Mouse (Mus musculus) stomach, embryonic 16.5 days (tissue): ENCODE data around the gene Slc9a8. TPM values are rescaled to one million over a fixed set of nuclear protein-coding genes. Genes with fewer than 3 reads are reported as not detected.
A peak's percentile ranks its signal among the peaks of the same experiment; 100 is the strongest.

Experiments
- ATAC-seq: fragments of 200-750 bp; cut with Nextera tagmentation; 2 replicates; pipeline ENCODE4 v1.8.0; 2017; ENCODE audit warnings: moderate number of reproducible peaks, moderate TSS enrichment; ENCODE audit not compliant: insufficient read depth, low FRiP score
- H3K27ac ChIP-seq: fragments of 300-500 bp; sonication (generic); 2 replicates; pipeline ENCODE4 v1.5.1; 2014; ENCODE audit warnings: low read length
- H3K27me3 ChIP-seq: fragments of 300-500 bp; sonication (generic); 2 replicates; pipeline ENCODE4 v1.6.1; 2014; ENCODE audit warnings: low read length, control low read depth, mixed read lengths; ENCODE audit not compliant: control insufficient read depth, insufficient read depth
- H3K36me3 ChIP-seq: fragments of 300-500 bp; sonication (generic); 2 replicates; pipeline ENCODE4 v1.6.1; 2014; ENCODE audit warnings: low read length; ENCODE audit not compliant: control insufficient read depth, insufficient read depth
- H3K4me1 ChIP-seq: fragments of 300-500 bp; sonication (generic); 2 replicates; pipeline ENCODE4 v1.6.1; 2014; ENCODE audit warnings: low read length, control low read depth, mixed read lengths; ENCODE audit not compliant: control insufficient read depth, insufficient read depth
- H3K4me2 ChIP-seq: fragments of 300-500 bp; sonication (generic); 2 replicates; pipeline ENCODE4 v1.6.1; 2014; ENCODE audit warnings: low read depth, low read length, mixed read lengths
- H3K4me3 ChIP-seq: fragments of 300-500 bp; sonication (generic); replicated peaks from 2 replicates; pipeline ENCODE4 v1.5.1; 2014; ENCODE audit warnings: mild to moderate bottlenecking, low read length
- H3K9ac ChIP-seq: fragments of 300-500 bp; sonication (generic); 2 replicates; pipeline ENCODE4 v1.6.1; 2014; ENCODE audit warnings: low read length
- H3K9me3 ChIP-seq: fragments of 300-500 bp; sonication (generic); replicated peaks from 2 replicates; pipeline ENCODE4 v1.6.1; 2016; ENCODE audit warnings: low read length, control low read depth; ENCODE audit not compliant: control insufficient read depth
- WGBS: fragments of 180-500 bp; shearing (Covaris S2); extraction: QIAGEN DNeasy Blood & Tissue Kit; methylation state at CpG from one replicate; pipeline ENCODE4 v1.1.7; 2014; 5-methylcytosine and 5-hydroxymethylcytosine counted together
- polyA plus RNA-seq: library from polyadenylated mRNA; unstranded; fragments of >200 nt; fragmentation: Nextera tagmentation; extraction: Ambion mirVana; gene quantifications from 2 replicates; pipeline ENCODE4 v1.2.1, GENCODE M21; 2015

Gene Slc9a8
- polyA plus RNA-seq, 1 experiment from 2014 or later, result 21.5 TPM

DNA sequence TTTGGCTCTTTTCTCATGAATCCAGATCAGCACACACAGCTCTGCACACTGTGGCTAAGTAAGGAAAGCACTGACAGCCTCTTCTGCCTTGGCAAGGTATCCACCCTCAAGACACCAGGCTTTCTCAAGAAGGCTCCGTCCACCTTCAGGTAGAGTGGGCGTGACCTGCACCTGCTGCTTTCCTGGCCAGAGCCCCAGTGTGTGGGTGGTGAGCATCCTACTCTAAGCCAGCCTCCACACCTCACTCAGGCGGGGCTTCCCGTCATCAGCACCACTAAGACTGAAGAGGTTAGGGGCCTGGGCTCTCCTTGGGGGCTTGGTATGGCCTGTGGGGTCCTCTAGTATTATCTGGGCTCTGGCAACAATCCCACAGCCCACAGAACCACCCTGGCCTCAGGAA is 65.1 kb downstream of the Slc9a8 start:
- Histone ChIP-seq H3K4me3 (no peak overlapping the region), H3K4me2 (no peak overlapping the region), H3K36me3 (peaks cover 5% of the 10 kb centered on the region; the same call in 1 of the 2 replicates), H3K9ac (peak overlapping the region; percentile 21; the same call in 1 of the 2 replicates), H3K27ac (no peak overlapping the region), H3K9me3 (no peaks in the 10 kb centered on the region), H3K4me1 (peaks cover 8% of the 10 kb centered on the region), H3K27me3 (no peaks in the 10 kb centered on the region)
- no peak for ATAC-seq
- 76% methylated on average over 4 of the region's 4 CpGs for WGBS

DNA sequence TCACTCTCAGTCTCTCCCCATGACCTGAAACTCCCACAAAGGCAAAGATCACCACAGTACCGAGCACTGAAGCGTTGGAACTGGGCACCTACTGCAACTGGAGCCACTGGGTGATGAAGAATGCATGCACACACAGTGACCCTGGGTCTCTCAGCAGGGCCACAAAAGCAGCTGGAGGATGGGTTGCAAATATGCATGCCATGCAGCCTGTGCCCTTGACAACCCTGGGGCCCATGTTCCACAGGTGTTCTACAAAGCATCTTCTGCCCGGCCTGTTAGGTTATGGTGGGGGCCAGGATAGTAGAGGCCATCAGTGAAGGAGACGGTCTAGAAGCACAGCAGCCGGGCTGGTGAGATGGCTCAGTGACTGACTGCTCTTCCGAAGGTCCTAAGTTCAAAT is 66.0 kb downstream of the Slc9a8 start:
- 90% methylated on average over 6 of the region's 6 CpGs for WGBS

DNA sequence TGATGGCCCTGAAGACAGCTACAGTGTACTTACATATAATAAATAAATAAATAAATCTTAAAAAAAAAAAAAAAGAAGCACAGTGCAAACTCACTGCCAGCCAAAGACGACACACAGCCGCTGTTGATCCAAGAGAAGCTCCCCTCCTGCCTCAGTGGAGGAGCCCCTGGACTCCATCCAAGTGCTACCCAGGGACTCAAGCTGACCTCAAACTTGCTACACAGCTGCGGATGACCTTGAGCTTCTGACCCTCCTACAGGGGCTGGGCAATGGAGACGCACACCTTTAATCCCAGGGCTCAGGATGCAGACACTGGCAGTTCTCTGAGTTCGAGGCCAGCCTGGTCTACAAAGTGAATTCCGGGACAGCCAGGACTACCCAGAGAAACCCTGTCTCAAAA is 66.5 kb downstream of the Slc9a8 start:
- Histone ChIP-seq H3K27me3 (no peaks in the 10 kb centered on the region), H3K4me3 (no peak overlapping the region), H3K4me2 (no peak overlapping the region), H3K36me3 (0 out of 2 replicates have a peak, but pooled peaks cover 1% of the 10 kb centered on the region), H3K9me3 (no peaks in the 10 kb centered on the region), H3K27ac (no peak overlapping the region), H3K4me1 (peaks cover 13% of the 10 kb centered on the region), H3K9ac (no peak overlapping the region)
- 81% methylated on average over 6 of the region's 6 CpGs for WGBS
- no peak for ATAC-seq

More for the DNA sequence above, 66.0 kb downstream of the Slc9a8 start:
- ATAC-seq, result no peak
- Histone ChIP-seq H3K27ac (no peak overlapping the region), H3K36me3 (peaks cover 5% of the 10 kb centered on the region; the same call in 1 of the 2 replicates), H3K9ac (no peak overlapping the region), H3K9me3 (no peaks in the 10 kb centered on the region), H3K4me2 (no peak overlapping the region), H3K27me3 (no peaks in the 10 kb centered on the region), H3K4me3 (no peak overlapping the region), H3K4me1 (peaks cover 13% of the 10 kb centered on the region)

DNA sequence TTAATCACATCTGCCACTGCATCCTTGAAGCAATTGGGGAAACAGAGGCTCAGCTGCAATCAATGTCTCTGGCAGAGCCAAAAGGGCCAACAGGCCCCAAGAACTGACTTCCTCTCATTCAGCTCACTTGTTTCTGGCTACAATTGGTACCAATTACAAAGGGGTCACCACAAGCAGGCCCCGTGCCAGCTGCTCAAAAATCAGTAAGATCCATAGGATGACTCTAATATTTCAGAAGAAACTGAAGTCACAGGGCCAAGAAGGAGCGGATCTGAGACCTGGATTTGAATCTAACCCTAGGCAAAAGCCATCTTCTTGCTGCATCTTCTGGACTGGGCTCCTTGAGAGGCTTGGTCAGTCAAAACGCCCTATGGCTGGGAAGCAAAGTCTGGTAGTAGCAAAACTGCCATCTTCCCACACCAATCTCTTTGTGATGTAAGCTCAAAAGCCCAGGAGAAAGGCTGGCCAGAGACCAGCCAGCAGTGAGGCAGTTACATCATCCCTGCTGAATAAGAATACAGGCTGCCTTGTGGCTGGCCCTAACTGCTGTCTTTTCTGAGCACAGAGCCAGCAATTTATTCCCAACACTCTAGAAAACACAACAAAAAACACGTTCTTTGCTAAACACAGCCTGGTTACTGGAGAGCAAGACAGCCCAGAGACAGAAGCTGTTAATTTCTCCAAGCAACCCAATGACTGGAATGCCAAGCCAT is 69.5 kb downstream of the Slc9a8 start:
- Histone ChIP-seq H3K4me2 (peak overlapping the region; percentile 82), H3K27ac (no peak overlapping the region), H3K4me1 (peaks cover 18% of the 10 kb centered on the region), H3K9me3 (no peaks in the 10 kb centered on the region), H3K4me3 (peak overlapping the region; percentile 100; the same call in 1 of the 2 replicates), H3K36me3 (no peaks in the 10 kb centered on the region), H3K9ac (peak overlapping the region; percentile 98; the same call in 1 of the 2 replicates), H3K27me3 (no peaks in the 10 kb centered on the region)
- ATAC-seq, result no peak
- 81% methylated on average over 4 of the region's 4 CpGs for WGBS

DNA sequence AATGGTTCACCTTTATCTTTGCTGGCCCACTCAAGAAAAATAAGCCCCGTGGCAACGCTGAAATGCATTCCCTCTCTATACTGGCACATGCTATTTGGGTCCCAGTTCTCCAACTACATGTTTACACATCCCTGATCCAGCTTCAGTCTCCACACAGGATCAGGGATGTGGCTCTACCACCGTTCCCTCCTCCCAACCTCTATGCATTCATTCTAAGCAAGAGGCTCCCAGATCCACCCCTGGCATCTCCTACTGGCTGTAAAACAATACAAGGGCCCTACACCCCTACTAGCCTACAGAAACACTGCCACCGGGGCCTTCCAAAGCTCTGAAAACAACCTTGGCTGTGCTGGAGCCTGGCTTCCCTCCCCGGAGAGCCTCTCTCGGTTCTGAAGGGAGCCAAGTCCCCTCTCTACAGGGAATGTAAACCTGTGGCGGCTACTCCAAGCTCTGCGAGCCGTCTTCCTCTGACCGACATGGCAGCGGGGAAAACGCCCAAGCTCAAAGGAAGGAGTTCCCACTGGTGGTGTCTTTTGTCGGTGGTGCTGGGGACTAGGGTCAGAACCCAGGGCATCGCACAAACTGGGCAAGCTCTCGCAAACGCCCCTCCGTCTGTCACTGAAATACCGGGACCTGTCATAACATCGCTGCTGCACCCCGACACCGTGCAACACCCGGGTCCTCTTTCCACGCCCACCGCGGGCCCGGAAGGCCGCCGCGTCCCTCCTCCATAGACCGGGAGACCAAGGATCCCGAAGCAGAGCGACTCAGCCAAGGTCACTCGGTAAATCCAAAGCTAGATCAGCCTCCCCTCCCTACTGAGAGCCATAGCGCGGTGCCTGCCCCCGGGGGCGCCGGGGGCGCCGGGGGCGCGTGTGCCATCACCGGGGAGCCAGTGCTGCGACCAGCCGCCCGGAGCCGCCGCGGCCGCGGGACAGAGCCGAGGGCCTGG is 70.5 kb downstream of the Slc9a8 start, which contains the start of gene Rnf114:
Gene Rnf114 (plus strand): TSS at position 889 of the 952 bp plus-strand sequence.
- Histone ChIP-seq H3K4me2 (peak within 1 kb of the TSS; percentile 82), H3K27me3 (no peaks in the 10 kb centered on the region), H3K9me3 (no peaks in the 10 kb centered on the region), H3K27ac (peak within 1 kb of the TSS; percentile 97), H3K4me1 (peaks cover 15% of the 10 kb centered on the region), H3K9ac (peak within 1 kb of the TSS; percentile 98), H3K4me3 (peak within 1 kb of the TSS; percentile 100), H3K36me3 (no peaks in the 10 kb centered on the region)
- 3% methylated on average over 52 of the region's 52 CpGs for WGBS
- peak; percentile 26; the same call in 1 of the 2 replicates for ATAC-seq

DNA sequence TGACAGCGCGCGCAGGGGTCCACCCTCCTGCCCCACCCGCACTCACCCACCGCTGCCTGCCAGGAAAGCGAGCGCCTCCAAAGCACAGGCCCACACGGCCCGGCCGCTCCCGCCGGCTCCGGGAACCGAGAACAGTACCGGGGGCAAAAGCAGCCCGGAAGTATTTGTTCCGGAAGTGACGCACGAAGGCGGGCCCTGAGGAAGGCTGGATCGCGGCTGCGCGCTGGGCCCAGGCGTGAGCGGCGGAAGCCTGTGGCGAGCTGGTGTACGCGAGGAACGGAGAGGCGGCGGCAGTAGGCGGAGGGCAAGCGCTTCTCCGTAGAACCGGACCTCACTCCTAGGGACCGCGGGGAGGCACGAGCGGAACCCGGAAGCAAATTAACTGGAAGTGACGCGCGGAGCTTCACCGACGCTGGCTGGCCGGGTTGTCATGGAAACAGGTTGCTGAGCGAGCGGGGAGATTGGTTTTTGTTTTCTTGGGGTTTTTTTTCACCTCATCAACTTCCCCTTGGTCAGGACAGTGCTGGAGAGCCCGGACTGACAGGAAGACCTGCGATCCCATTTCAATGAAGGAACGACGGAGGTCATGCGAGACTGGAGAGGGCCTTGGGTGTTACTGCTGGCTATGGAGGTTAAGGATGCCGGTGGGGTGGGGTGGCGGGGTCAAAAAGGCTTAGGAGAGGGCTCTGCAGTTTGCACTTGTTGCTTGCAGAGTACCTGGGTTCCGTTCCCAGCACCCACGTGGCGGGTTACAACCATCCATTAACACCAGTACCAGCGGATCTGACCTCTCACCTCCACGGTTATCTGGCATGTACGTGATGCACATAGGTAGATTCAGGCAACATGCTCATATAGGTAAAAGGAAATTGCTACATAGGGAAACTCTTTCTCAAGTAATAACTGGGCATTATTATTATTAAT is 71.5 kb downstream of the Slc9a8 start, which contains the start of gene Spata2:
Gene Spata2 (minus strand): TSS at position 175 of the 924 bp plus-strand sequence.
- no peaks in the 10 kb centered on the region for H3K36me3 ChIP-seq
- H3K4me3 ChIP-seq, result peak within 1 kb of the TSS; percentile 100
- no peaks in the 10 kb centered on the region for H3K9me3 ChIP-seq
- peak within 1 kb of the TSS; percentile 97 for H3K27ac ChIP-seq
- ATAC-seq, result peak; percentile 85
- peak within 1 kb of the TSS; percentile 82 for H3K4me2 ChIP-seq
- no peaks in the 10 kb centered on the region for H3K27me3 ChIP-seq
- peaks cover 15% of the 10 kb centered on the region for H3K4me1 ChIP-seq
- peak within 1 kb of the TSS; percentile 98 for H3K9ac ChIP-seq
- 2% methylated on average over 63 of the region's 63 CpGs for WGBS

DNA sequence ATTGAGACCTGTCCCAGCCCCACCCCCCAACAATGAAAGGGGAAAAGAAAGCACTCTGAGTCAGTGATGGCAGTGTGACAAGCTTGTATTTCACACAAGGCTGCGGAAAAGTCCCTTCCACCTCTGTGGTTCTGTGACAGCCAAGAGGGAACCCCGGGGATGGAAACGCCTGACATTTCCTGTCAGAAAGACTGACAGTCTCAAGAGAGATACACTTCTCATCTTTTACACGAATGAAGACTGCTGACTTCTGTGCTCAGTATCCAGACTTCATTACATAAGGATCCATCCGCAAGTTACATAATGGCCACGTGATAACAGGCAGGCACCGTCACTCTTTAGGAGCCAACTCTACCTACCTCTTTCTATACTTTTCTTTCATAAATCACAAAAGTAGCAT is 74.9 kb downstream of the Slc9a8 start:
- Histone ChIP-seq H3K4me3 (no peak overlapping the region), H3K27me3 (no peaks in the 10 kb centered on the region), H3K4me2 (no peak overlapping the region), H3K9ac (no peak overlapping the region), H3K4me1 (peaks cover 13% of the 10 kb centered on the region), H3K36me3 (no peaks in the 10 kb centered on the region), H3K27ac (no peak overlapping the region), H3K9me3 (no peaks in the 10 kb centered on the region)
- WGBS, result 82% methylated on average over 7 of the region's 7 CpGs
- no peak for ATAC-seq

DNA sequence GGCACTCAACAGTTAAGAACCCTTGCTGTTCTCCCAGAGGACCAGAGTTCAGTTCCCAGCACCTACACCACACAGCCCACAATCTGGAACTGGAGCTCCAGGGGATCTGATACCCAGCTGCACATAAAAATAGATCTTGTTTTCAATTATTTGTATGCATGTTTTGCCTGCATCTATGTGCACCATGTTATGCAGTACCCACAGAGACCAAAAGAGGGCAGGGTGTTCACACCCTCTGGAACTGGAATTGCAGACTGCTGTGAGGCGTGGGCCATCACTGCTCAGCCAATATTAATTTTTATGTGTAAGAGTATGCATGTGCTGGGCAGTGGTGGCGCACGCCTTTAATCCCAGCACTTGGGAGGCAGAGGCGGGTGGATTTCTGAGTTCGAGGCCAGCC is 75.8 kb downstream of the Slc9a8 start:
- Histone ChIP-seq H3K27me3 (no peaks in the 10 kb centered on the region), H3K9ac (no peak overlapping the region), H3K27ac (no peak overlapping the region), H3K4me3 (no peak overlapping the region), H3K4me1 (0 out of 2 replicates have a peak, but pooled peaks cover 6% of the 10 kb centered on the region), H3K9me3 (no peaks in the 10 kb centered on the region), H3K36me3 (no peaks in the 10 kb centered on the region), H3K4me2 (no peak overlapping the region)
- no peak for ATAC-seq
- WGBS, result 70% methylated on average over 4 of the region's 5 CpGs
